Mouse (Mus musculus): Measurements from ENCODE around the gene Apold1.

Gene Apold1

DNA sequence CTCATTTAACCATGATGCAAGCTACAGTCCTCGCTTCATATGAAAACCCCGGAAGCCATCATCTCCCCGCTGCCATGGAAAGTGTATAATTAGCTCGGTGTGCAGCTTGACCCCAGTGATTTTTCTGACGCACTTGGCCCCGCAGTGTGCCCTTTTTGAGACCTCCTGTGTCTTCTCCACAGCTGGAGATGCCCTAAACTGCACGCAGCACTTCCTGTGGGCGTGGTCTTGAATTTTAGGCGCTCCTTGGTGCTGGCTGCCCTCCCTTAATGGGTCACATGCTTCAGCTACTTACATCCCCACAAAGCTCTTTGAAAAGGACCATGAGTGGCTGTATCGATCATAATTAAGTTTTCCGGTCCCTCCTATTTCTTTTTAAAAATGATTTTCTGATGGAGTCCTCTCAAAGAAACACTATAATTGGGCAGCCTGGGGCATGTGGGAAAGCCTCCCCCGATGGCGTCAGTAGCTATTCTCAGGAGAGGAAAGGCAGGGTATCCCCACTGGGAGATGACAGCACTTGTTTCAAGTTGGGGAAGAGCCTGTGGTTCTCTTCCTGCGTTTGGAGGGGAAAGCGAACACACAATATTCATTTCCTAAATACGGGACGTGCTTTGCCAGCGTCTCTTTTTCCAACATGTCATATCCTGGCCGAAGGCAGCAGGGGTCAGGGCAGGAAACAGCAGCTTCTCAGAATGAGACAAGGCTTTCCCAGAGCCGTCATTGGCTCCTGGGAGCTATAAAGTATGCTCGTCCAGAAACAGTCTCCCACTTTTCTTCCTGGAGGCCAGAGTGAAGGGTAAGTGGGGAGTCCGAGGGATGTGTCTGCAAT is at the start of gene Apold1:
Gene Apold1 (plus strand): TSS at position 488 of the 832 bp plus-strand sequence.
- no peak for TF ChIP-seq GATA4 (IDR thresholded peaks at IDR 0.05; ENCODE audit: insufficient replicate concordance, low read length)

DNA sequence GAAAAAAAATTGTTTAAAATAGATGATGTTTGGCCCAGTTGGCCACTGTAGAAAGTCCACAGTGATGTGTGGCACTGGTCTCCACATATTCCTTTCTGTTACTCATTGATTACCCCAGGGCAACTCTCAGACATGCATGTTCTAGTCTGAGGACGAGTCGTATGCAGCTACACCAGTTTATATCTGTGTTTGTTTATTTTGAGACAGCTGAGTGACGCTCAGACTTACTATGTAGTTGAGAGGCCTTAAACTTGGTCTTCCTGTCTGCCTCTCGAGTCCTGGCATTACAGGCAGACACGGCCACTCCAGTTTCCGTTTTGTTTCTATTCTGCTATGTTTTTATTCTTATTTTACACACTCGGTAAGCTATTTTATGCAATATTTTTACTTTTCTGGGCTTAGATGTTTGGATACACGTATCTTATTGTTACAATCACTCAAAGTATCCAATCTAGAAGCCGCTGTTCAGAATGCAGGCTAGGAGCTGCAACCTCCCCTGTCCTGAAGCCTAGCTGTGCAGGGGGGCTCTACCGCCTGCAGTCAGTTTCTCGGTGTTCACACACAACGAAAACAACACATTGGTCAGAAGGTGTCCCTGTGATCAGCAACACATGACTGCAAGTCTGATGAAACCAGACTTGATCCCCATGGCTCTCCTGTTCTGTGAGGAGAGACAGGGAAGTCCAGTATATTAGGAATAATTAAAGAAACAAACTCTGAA is 48.9 kb upstream of the Apold1 start:
- TF ChIP-seq GATA4 (IDR thresholded peaks at IDR 0.05; ENCODE audit: insufficient replicate concordance, low read length), result no peak

DNA sequence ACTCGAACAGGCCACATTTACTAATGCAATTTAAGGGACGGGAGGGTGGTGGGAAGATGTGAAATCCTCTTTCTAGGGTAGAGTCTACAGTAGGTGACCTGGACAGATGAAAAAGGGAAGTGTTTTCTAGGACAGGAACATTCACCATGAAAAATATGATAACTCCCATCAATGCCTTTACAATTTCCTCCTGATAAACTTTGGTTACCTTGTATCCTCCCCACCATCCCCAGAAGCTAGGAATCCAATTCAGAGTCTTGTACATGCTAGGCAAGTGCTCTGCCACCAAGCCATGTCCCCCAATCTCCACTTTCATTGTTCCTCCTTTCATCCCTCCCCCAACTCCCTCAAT is 48.3 kb upstream of the Apold1 start:
- TF ChIP-seq GATA4 (IDR thresholded peaks at IDR 0.05; ENCODE audit: insufficient replicate concordance, low read length), result no peak

DNA sequence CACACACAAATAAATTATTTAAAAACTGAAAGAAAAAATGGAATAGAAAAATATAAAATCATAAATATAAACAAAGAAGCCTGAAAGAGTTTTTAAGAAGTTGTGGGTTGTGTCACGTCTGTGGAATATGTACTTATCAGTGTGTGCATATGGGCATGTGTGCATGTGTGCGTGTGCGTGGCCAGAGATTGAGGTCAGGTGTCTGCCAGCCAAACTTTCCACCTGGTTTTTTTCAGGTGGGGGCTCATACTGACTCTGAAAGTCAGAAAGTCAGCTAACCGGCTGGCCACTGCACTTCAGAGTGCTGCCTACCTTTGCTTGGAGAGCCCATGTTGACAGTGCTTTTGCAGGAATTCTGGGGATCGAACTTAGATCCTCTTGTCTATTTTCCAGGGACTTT is 47.2 kb upstream of the Apold1 start:
- no peak for TF ChIP-seq GATA4 (IDR thresholded peaks at IDR 0.05; ENCODE audit: insufficient replicate concordance, low read length)

DNA sequence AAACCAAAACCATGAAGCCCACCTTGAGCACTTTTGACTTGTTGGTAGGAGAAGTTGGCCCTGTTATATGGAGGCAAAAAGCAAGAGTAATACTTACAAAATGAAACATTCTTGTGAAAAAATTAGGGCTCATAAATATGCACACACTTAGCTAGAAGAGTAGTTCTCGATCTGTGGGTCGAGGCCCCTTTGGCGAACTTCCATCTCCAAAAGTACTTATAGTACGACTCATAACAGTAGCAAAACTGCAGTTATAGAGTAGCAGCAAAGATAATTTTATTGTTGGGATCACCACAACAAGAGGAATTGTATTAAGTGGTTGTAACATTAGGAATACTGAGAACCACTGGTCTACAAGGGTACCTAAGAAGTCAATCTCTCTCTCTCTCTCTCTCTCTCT is 41.7 kb upstream of the Apold1 start:
- TF ChIP-seq GATA4 (IDR thresholded peaks at IDR 0.05; ENCODE audit: insufficient replicate concordance, low read length), result no peak

DNA sequence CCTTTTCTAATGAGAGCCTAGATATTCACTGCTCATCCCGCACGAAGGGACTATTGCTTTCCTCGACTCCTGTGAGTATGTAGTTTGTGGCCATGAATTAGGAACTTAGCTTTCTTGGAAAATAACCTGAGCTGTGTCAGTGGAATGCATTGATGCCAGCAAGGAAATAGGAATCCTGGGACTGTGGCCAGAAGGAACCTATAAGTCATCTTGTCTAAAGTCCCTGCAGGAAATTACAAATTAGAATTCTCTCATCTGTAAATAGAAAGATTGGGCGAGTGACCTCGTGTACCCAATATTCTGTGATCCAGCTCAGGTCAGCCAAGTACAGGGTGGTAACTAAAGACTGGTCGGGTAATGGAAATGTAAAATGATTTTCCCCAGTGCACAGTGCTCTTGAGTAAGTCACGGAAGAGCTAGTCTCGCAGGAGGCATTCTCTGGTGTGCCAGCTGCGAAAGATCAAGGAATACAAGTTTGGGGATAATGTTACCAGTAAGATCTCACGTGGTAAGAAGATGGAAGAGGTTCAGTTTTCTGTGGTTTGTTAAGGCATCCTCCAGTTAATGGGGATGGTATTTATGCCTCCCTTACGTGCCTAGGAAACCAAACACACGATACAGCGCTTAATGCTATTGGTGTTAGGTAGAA is 37.6 kb upstream of the Apold1 start:
- TF ChIP-seq GATA4 (IDR thresholded peaks at IDR 0.05; ENCODE audit: insufficient replicate concordance, low read length), result no peak

DNA sequence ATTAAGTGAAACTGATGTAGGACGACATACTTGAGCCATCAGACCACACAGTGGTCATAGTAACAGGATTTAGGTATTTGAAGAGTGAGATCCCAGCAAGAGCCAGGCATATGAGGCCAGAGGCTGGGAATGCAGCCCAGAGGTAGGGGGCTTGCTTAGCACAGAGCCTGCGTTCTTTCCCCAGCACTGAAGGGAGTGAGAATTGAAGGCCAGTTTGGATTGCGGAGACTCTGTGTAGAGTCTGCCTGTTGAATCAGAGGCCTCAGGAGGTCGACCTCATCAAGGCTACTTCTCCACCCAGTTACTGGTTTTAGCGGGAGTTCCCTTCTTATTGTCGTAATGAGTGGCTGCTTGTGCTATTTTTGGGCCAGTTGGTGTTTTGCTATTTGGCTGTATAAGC is 35.5 kb upstream of the Apold1 start:
- TF ChIP-seq GATA4 (IDR thresholded peaks at IDR 0.05; ENCODE audit: insufficient replicate concordance, low read length), result no peak

DNA sequence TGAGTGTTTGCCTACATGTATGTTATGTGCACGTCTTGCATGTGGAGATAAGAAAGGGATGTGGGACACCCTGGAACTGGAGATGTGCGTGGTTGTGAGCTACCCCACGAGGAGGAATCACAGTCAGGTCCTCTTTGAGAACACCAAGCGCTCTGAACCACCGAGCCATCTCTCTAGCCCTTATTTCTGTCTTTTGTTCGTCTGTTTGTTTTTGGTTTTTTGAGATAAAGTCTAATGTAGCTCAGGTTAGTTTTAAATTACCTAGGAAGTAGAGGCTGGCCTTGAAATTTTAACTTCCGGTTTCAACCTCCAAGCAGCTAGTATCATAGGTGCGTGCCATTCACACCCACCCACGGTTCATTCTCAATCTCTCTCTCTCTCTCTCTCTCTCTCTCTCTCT is 34.7 kb upstream of the Apold1 start:
- TF ChIP-seq GATA4 (IDR thresholded peaks at IDR 0.05; ENCODE audit: insufficient replicate concordance, low read length), result no peak

DNA sequence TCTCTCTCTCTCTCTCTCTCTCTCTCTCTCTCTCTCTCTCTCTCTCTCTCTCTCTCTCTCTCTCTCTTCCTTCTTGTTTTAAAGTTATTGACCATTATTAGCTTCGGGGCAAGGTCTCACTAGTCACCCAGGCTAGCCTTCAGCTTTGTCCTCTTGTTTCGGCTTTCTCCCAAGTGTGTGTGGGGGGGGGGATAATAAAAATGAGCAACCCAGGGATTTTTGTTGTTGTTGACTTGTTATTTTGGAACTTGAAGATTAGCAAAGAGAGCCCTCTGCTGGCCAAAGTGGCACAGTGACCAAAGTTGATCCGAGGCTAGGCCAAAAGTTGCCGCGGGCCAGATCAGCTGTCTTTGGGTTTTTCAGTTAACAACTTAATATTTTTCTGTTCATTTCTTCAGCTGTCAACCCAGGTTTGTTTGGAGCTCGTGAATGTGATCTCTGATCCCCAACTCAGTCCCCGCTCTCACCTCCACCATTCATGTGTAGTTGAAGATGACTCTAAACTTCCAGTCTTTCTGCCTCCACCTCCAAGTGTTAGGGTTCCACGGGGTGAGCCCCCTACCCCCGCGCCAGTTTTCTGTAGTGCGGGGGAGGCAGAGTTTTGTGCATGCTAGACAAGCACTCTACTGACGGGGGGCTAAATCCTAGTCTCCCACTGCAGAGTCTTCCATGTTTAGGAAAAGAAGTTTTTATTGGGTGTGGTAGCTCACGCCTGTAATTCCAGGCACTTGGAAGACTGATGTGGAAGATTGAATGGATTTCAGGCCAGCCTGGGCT is 34.0 kb upstream of the Apold1 start:
- TF ChIP-seq GATA4 (IDR thresholded peaks at IDR 0.05; ENCODE audit: insufficient replicate concordance, low read length), result no peak

DNA sequence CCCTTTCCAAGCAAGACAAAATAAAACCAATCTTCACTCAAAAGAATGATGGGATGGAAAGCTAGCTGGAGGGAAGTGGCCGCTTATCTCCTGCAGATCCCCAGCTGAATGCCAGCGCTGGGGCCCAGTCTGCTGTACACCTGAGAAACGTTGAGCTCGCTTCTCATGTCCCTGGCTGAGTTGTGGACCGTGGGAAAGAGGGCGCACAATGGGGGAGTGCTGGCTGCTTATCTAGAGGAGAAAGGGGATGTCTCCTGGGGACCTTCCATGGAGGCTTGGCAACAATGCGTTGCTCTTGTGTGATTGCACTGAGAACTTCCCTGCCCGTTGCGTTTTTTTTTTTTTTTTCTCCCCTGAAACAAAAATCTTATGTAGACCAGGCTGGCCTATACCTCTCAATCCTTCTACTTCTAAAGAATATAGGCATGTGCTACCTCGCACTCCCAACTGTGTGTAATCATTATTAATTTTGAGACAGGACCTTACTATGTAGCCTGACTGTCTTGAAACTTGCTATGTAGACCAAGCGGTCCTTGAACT is 32.9 kb upstream of the Apold1 start:
- TF ChIP-seq GATA4 (IDR thresholded peaks at IDR 0.05; ENCODE audit: insufficient replicate concordance, low read length), result no peak

DNA sequence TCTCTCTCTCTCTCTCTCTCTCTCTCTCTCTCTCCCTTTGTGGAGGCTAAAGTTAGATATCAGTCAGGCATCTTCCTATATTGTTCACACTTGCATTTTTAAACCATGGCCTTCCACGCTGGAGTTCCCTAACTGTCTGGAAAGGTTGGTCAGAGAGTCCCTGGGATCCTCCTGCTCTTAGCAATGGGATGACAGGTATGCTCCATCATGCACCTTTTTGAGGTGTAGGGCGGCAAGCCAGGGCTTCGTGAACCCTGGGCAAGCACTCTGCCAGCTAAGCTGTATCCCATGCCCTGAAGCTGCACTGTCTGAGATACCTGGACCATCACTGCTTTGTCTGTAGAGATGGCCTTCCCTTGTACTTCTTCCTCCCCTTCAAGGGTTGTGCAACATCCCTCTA is 32.3 kb upstream of the Apold1 start:
- TF ChIP-seq GATA4 (IDR thresholded peaks at IDR 0.05; ENCODE audit: insufficient replicate concordance, low read length), result no peak

DNA sequence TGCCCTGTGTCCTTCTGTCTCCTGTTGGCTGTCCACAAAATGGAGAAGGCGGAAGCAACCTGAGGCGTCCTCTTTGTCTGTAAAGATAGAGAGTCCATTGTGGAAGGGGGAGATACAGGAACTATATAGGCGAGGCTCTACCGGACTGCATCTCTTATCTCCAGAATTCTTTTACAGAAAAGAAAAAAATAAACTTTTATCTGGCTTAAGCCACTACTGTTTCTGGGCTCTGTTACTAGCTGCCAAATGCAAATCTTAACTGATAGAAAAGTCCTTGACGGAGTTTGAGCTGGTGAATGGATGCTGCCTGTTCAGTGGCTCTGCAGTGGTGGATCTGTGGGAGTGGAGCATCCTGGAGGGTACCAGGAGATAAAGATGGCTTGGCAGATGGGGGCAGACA is 30.2 kb upstream of the Apold1 start:
- no peak for TF ChIP-seq GATA4 (IDR thresholded peaks at IDR 0.05; ENCODE audit: insufficient replicate concordance, low read length)

DNA sequence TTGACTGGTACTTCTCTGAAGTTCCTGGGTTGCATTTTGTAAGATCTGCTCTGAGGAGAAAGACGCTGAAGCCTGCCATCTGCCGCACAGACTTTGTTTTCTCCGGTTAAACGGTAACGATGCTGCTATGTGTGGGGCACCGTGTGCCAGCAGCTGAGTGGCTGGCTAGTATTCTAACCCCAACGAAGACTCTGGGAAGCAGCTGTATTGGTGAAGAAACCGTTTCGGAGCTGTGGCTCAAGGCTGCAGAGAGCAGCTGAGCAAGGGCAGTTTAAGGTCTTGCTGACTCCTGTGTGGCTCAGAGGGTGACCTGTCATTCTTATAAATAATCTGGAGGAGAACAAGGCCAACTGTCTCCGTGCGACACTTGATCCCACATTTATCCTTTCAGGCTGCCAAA is 27.5 kb upstream of the Apold1 start:
- no peak for TF ChIP-seq GATA4 (IDR thresholded peaks at IDR 0.05; ENCODE audit: insufficient replicate concordance, low read length)

DNA sequence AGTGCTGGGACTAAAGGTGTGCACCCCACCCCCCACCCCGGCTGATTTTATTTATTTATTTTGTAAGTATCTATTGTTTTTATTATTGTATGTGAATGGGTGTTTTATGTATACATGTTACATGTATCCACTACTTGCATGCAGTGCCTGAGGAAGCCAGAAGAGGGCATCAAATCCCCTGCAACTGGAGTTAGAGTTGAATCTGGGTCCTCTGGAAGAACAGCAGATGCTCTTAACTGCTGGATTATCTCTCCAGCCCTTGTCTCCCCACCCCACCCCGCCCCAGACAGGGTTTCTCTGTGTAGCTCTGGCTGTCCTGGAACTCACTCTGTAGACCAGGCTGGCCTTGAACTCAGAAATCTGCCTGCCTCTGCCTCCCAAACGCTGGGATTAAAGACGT is 25.1 kb upstream of the Apold1 start:
- no peak for TF ChIP-seq GATA4 (IDR thresholded peaks at IDR 0.05; ENCODE audit: insufficient replicate concordance, low read length)

DNA sequence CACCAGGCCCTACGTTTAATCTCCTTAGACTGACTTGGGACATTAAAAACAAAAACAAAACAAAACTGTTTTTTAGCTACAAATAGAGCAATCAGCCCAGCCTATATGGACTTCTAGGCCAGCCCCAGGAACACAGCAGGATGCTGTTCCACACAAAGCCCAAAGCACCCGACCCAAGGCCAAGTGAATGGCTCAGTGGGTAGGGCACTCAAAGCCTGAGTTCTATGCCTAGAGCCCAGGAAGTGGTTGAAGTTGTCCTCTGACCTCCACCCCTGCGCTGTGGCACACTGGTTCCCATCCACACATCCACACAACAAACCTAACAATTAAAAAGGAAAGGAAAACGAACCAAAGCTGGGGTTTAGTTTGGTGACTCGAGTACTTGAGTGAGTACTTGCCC is 20.2 kb upstream of the Apold1 start:
- TF ChIP-seq GATA4 (IDR thresholded peaks at IDR 0.05; ENCODE audit: insufficient replicate concordance, low read length), result no peak

All from liver, adult (tissue).